Mouse (Mus musculus) embryo, embryonic 11.5 days (tissue): ENCODE measurements at regions not wholly inside any gene's neighbourhood (a gene's known extent, or its start where the extent isn't known, plus 50 kb on each side); places are given as distances from the start of the nearest gene placed in this dataset.

ENCODE experiments used
- DNase-seq: peaks from one replicate; pipeline ENCODE4 v3.0.0-alpha.2; 2012; ENCODE audit warnings: low read depth, low spot score

GRCm38 (mm10) chr10:97054472-97054871 lies 424.9 kb upstream of the Dcn start:
- no peak for DNase-seq

- DNase-seq, result no peak
These were observed 417.4 kb upstream of the Dcn start for GRCm38 (mm10) chr10:97061961-97062360.

GRCm38 (mm10) chr10:97064546-97064945 lies 414.9 kb upstream of the Dcn start:
- DNase-seq, result no peak

- no peak for DNase-seq
These were observed 401.4 kb upstream of the Dcn start for GRCm38 (mm10) chr10:97078022-97078473.

- no peak for DNase-seq
These were observed 399.8 kb upstream of the Dcn start for GRCm38 (mm10) chr10:97079575-97079974.

- no peak for DNase-seq
These were observed 392.1 kb upstream of the Dcn start for GRCm38 (mm10) chr10:97087286-97087685.

- no peak for DNase-seq
These were observed 389.2 kb upstream of the Dcn start for GRCm38 (mm10) chr10:97090254-97090653.

GRCm38 (mm10) chr10:97093886-97094285 lies 385.5 kb upstream of the Dcn start:
- DNase-seq, result no peak

- DNase-seq, result no peak
These were observed 364.9 kb upstream of the Dcn start for GRCm38 (mm10) chr10:97114501-97114900.

GRCm38 (mm10) chr10:97122693-97123092 lies 356.7 kb upstream of the Dcn start:
- no peak for DNase-seq

- no peak for DNase-seq
These were observed 337.8 kb upstream of the Dcn start for GRCm38 (mm10) chr10:97141561-97141960.

GRCm38 (mm10) chr10:97158561-97159395 lies 320.6 kb upstream of the Dcn start:
- DNase-seq, result no peak

- DNase-seq, result no peak
These were observed 320.0 kb upstream of the Dcn start for GRCm38 (mm10) chr10:97159396-97159760.

GRCm38 (mm10) chr10:97159831-97160575 lies 319.4 kb upstream of the Dcn start:
- DNase-seq, result peak; percentile 30

GRCm38 (mm10) chr10:97160892-97161291 lies 318.5 kb upstream of the Dcn start:
- no peak for DNase-seq

- DNase-seq, result no peak
These were observed 300.9 kb upstream of the Dcn start for GRCm38 (mm10) chr10:97178468-97178867.

- no peak for DNase-seq
These were observed 289.7 kb upstream of the Dcn start for GRCm38 (mm10) chr10:97189696-97190095.

- no peak for DNase-seq
These were observed 268.1 kb upstream of the Dcn start for GRCm38 (mm10) chr10:97211238-97211695.

- DNase-seq, result no peak
These were observed 267.5 kb upstream of the Dcn start for GRCm38 (mm10) chr10:97211785-97212398.

- no peak for DNase-seq
These were observed 259.9 kb upstream of the Dcn start for GRCm38 (mm10) chr10:97219474-97219873.

- peak; percentile 17 for DNase-seq
These were observed 259.0 kb upstream of the Dcn start for GRCm38 (mm10) chr10:97220431-97220830.

- no peak for DNase-seq
These were observed 243.8 kb upstream of the Dcn start for GRCm38 (mm10) chr10:97235631-97236030.
